Mouse (Mus musculus): Measurements from ENCODE around the gene Tbx6. TPM values are rescaled to one million over a fixed set of nuclear protein-coding genes. Genes with fewer than 3 reads are reported as not detected.
"Not testable (repeated sequence)": the region's sequence is repeated elsewhere in the genome, so short reads cannot be mapped to it uniquely, and the experiment has no call there.

Tbx6 gene
- polyA plus RNA-seq, 1 experiment from 2014 or later: 0.61 TPM

- WGBS: 84% methylated on average over 12 of the region's 12 CpGs
Observed at GRCm38 (mm10) chr7:126770784-126771183, 10.5 kb upstream of the Tbx6 start.

GRCm38 (mm10) chr7:126773351-126773750, 7.9 kb upstream of the Tbx6 start:
- Histone ChIP-seq H3K36me3 (peaks cover 26% of the 10 kb centered on the region), H3K9me3 (no peaks in the 10 kb centered on the region), H3K27ac (no peak overlapping the region), H3K4me1 (peaks cover 24% of the 10 kb centered on the region), H3K9ac (no peak overlapping the region), H3K4me2 (replicated peaks) (no peak overlapping the region), H3K4me3 (no peak overlapping the region), H3K27me3 (no peaks in the 10 kb centered on the region)
- WGBS: 82% methylated on average over 2 of the region's 2 CpGs
- no peak for ATAC-seq (ENCODE audit: insufficient number of reproducible peaks, insufficient read depth, low FRiP score, low TSS enrichment)

More at GRCm38 (mm10) chr7:126770784-126771183, 10.5 kb upstream of the Tbx6 start:
- no peak overlapping the region for H3K4me2 ChIP-seq (replicated peaks)
- H3K4me3 ChIP-seq: no peak overlapping the region
- ATAC-seq (ENCODE audit: insufficient number of reproducible peaks, insufficient read depth, low FRiP score, low TSS enrichment): no peak
- no peak overlapping the region for H3K27ac ChIP-seq
- no peak overlapping the region for H3K9ac ChIP-seq
- H3K9me3 ChIP-seq: no peaks in the 10 kb centered on the region
- no peaks in the 10 kb centered on the region for H3K27me3 ChIP-seq
- peaks cover 51% of the 10 kb centered on the region for H3K36me3 ChIP-seq
- H3K4me1 ChIP-seq: peaks cover 4% of the 10 kb centered on the region

GRCm38 (mm10) chr7:126774463-126774862, 6.8 kb upstream of the Tbx6 start:
- Histone ChIP-seq H3K9me3 (no peaks in the 10 kb centered on the region), H3K4me2 (replicated peaks) (no peak overlapping the region), H3K9ac (no peak overlapping the region), H3K4me1 (peaks cover 24% of the 10 kb centered on the region), H3K27ac (no peak overlapping the region), H3K4me3 (no peak overlapping the region), H3K27me3 (no peaks in the 10 kb centered on the region), H3K36me3 (peaks cover 25% of the 10 kb centered on the region)
- WGBS: 82% methylated on average over 2 of the region's 2 CpGs
- no peak for ATAC-seq (ENCODE audit: insufficient number of reproducible peaks, insufficient read depth, low FRiP score, low TSS enrichment)

GRCm38 (mm10) chr7:126775185-126775977, 5.9 kb upstream of the Tbx6 start:
- Histone ChIP-seq H3K4me2 (replicated peaks) (0 out of 2 replicates have a peak overlapping the region, but pooled peaks have one; percentile 87), H3K4me1 (peaks cover 29% of the 10 kb centered on the region), H3K27ac (peak overlapping the region; percentile 88; the same call in 1 of the 2 replicates)

GRCm38 (mm10) chr7:126775978-126776234, 5.4 kb upstream of the Tbx6 start:
- peaks cover 15% of the 10 kb centered on the region for H3K36me3 ChIP-seq
- 63% methylated on average over 3 of the region's 3 CpGs for whole genome bisulfite sequencing
- peak overlapping the region; percentile 75; the same call in 1 of the 2 replicates for H3K4me3 ChIP-seq
- H3K9ac ChIP-seq: peak overlapping the region; percentile 47
- H3K4me1 ChIP-seq: peaks cover 30% of the 10 kb centered on the region
- peak overlapping the region; percentile 88 for H3K27ac ChIP-seq
- no peak for ATAC-seq (ENCODE audit: insufficient number of reproducible peaks, insufficient read depth, low FRiP score, low TSS enrichment)
- no peaks in the 10 kb centered on the region for H3K27me3 ChIP-seq
- H3K4me2 ChIP-seq (replicated peaks): peak overlapping the region; percentile 87
- H3K9me3 ChIP-seq: no peaks in the 10 kb centered on the region

More at GRCm38 (mm10) chr7:126775185-126775977, 5.9 kb upstream of the Tbx6 start:
- H3K9me3 ChIP-seq: no peaks in the 10 kb centered on the region
- no peaks in the 10 kb centered on the region for H3K27me3 ChIP-seq
- 79% methylated on average over 10 of the region's 10 CpGs for WGBS
- no peak for ATAC-seq (ENCODE audit: insufficient number of reproducible peaks, insufficient read depth, low FRiP score, low TSS enrichment)
- peak overlapping the region; percentile 47; the same call in 1 of the 2 replicates for H3K9ac ChIP-seq
- H3K4me3 ChIP-seq: no peak overlapping the region
- peaks cover 19% of the 10 kb centered on the region for H3K36me3 ChIP-seq

GRCm38 (mm10) chr7:126776598-126777057, 4.7 kb upstream of the Tbx6 start, which contains the start of gene Ypel3:
Ypel3 (plus strand) TSS chr7:126776955.
- Histone ChIP-seq H3K9me3 (no peaks in the 10 kb centered on the region), H3K36me3 (peaks cover 11% of the 10 kb centered on the region), H3K9ac (peak within 1 kb of the TSS; percentile 89), H3K27ac (peak within 1 kb of the TSS; percentile 88), H3K27me3 (no peaks in the 10 kb centered on the region), H3K4me3 (peak within 1 kb of the TSS; percentile 75), H3K4me1 (peaks cover 37% of the 10 kb centered on the region), H3K4me2 (replicated peaks) (peak within 1 kb of the TSS; percentile 87)
- peak; percentile 84 for ATAC-seq (ENCODE audit: insufficient number of reproducible peaks, insufficient read depth, low FRiP score, low TSS enrichment)
- WGBS: under 1% methylated on average over 30 of the region's 37 CpGs

- WGBS: 44% methylated on average over 8 of the region's 10 CpGs
- Histone ChIP-seq H3K27ac (peak overlapping the region; percentile 88; the same call in 1 of the 2 replicates), H3K9ac (peak overlapping the region; percentile 89), H3K4me2 (replicated peaks) (peak overlapping the region; percentile 87), H3K27me3 (no peaks in the 10 kb centered on the region), H3K4me3 (peak overlapping the region; percentile 75), H3K9me3 (no peaks in the 10 kb centered on the region), H3K36me3 (peaks cover 10% of the 10 kb centered on the region), H3K4me1 (peaks cover 39% of the 10 kb centered on the region)
- ATAC-seq (ENCODE audit: insufficient number of reproducible peaks, insufficient read depth, low FRiP score, low TSS enrichment): no peak
Observed at GRCm38 (mm10) chr7:126777476-126777875, 3.8 kb upstream of the Tbx6 start.

- Histone ChIP-seq H3K36me3 (peaks cover 5% of the 10 kb centered on the region), H3K4me1 (peaks cover 39% of the 10 kb centered on the region), H3K27ac (no peak overlapping the region), H3K9ac (peak overlapping the region; percentile 89; the same call in 1 of the 2 replicates), H3K4me3 (no peak overlapping the region), H3K9me3 (no peaks in the 10 kb centered on the region), H3K27me3 (no peaks in the 10 kb centered on the region), H3K4me2 (replicated peaks) (peak overlapping the region; percentile 87)
- 87% methylated on average over 3 of the region's 3 CpGs for WGBS
- ATAC-seq (ENCODE audit: insufficient number of reproducible peaks, insufficient read depth, low FRiP score, low TSS enrichment): no peak
Observed at GRCm38 (mm10) chr7:126778147-126778546, 3.1 kb upstream of the Tbx6 start.

- not testable (repeated sequence) for ATAC-seq (ENCODE audit: insufficient number of reproducible peaks, insufficient read depth, low FRiP score, low TSS enrichment); H3K4me2 ChIP-seq (replicated peaks); H3K27me3 ChIP-seq; H3K4me3 ChIP-seq; H3K36me3 ChIP-seq; H3K9me3 ChIP-seq; H3K9ac ChIP-seq; H3K27ac ChIP-seq
- H3K4me1 ChIP-seq: peaks cover 39% of the 10 kb centered on the region
- WGBS: 89% methylated on average over 7 of the region's 7 CpGs
Observed at GRCm38 (mm10) chr7:126779101-126779500, 2.2 kb upstream of the Tbx6 start.

GRCm38 (mm10) chr7:126779983-126780970, 1.0 kb upstream of the Tbx6 start:
- no peaks in the 10 kb centered on the region for H3K27me3 ChIP-seq
- WGBS: under 1% methylated on average over 21 of the region's 21 CpGs
- H3K4me1 ChIP-seq: peaks cover 39% of the 10 kb centered on the region

GRCm38 (mm10) chr7:126781661-126782370, 533 bp downstream of the Tbx6 start:
- Histone ChIP-seq H3K27ac (0 out of 2 replicates have a peak overlapping the region, but pooled peaks have one; percentile 24), H3K4me1 (peaks cover 29% of the 10 kb centered on the region), H3K4me3 (no peak overlapping the region), H3K9me3 (no peaks in the 10 kb centered on the region), H3K27me3 (no peaks in the 10 kb centered on the region), H3K36me3 (peaks cover 33% of the 10 kb centered on the region), H3K9ac (0 out of 2 replicates have a peak overlapping the region, but pooled peaks have one; percentile 43), H3K4me2 (replicated peaks) (peak overlapping the region; percentile 89)
- no peak for ATAC-seq (ENCODE audit: insufficient number of reproducible peaks, insufficient read depth, low FRiP score, low TSS enrichment)
- WGBS: 33% methylated on average over 11 of the region's 11 CpGs

More at GRCm38 (mm10) chr7:126779983-126780970, 1.0 kb upstream of the Tbx6 start:
- peak; percentile 62 for ATAC-seq (ENCODE audit: insufficient number of reproducible peaks, insufficient read depth, low FRiP score, low TSS enrichment)
- Histone ChIP-seq H3K36me3 (peaks cover 19% of the 10 kb centered on the region), H3K4me3 (peak overlapping the region; percentile 34), H3K27ac (peak overlapping the region; percentile 75), H3K9ac (peak overlapping the region; percentile 43; the same call in 1 of the 2 replicates), H3K9me3 (no peaks in the 10 kb centered on the region), H3K4me2 (replicated peaks) (peak overlapping the region; percentile 89)

Measured in embryonic facial prominence, embryonic 12.5 days (tissue).